17 mouse cellular contexts compared by ENCODE assay signal in the genomic region with DNA sequence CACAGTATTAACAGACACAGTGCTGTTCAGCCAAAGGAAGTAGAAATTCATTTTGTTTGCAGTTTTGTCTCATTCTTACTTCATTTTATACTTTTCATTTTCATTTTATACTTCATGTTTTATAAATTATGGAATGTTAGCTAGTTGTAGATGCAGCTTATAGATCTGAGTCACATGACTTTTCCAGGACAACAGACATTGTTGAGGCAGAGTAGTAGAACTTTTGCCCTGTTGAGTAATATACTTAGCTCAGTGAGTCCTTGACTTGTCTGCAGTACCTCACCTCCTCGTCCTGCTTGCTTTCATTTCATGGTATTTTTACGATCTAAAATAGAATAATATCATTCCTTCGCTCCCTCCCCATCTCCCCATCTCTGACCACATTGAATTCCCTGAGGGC.
"Had no signal": no experiment of that assay in that cellular context is flagged by ENCODE, and none has a peak within 500 bp of the region (broad histone marks: within the 10 kb centered on the region; RNA-seq: fewer than 3 reads in every experiment).

No protein-coding gene starts in this region.

- H3K9ac ChIP-seq: lung, embryonic 15.5 days; midbrain, embryonic 13.5 days; midbrain, embryonic 15.5 days; neural tube, embryonic 12.5 days; stomach, embryonic 15.5 days had no signal

- H3K4me2 ChIP-seq: lung, embryonic 15.5 days; midbrain, embryonic 11.5 days; midbrain, embryonic 13.5 days; midbrain, embryonic 15.5 days; neural tube, embryonic 12.5 days; stomach, embryonic 15.5 days had no signal

- DNase-seq: lung, adult 2 months; lung, postnatal 14 days; lung, postnatal 36 days; right cerebral cortex, postnatal 14 days; thymus, adult 2 months; thymus, postnatal 25 days; thymus, postnatal 4 days had no signal

- ATAC-seq: lung, postnatal 0 days; midbrain, embryonic 13.5 days; midbrain, embryonic 15.5 days had no signal

- H3K4me3 ChIP-seq: lung, embryonic 15.5 days; megakaryocyte, embryonic 14.5 days; midbrain, embryonic 13.5 days; midbrain, embryonic 15.5 days; neural tube, embryonic 12.5 days; stomach, embryonic 15.5 days had no signal

- H3K27ac ChIP-seq: lung, embryonic 15.5 days; macrophage; midbrain, embryonic 13.5 days; midbrain, embryonic 15.5 days; neural tube, embryonic 12.5 days; stomach, embryonic 15.5 days; stomach, postnatal 0 days had no signal

- H3K9me3 ChIP-seq: lung, embryonic 15.5 days; megakaryocyte, embryonic 14.5 days; midbrain, embryonic 13.5 days; midbrain, embryonic 15.5 days; neural tube, embryonic 12.5 days; stomach, embryonic 15.5 days had no signal

- H3K27me3 ChIP-seq: lung, embryonic 15.5 days; megakaryocyte, embryonic 14.5 days; midbrain, embryonic 13.5 days; midbrain, embryonic 15.5 days; neural tube, embryonic 12.5 days; stomach, embryonic 15.5 days had no signal
